Mouse (Mus musculus): Measurements from ENCODE around the gene Il13ra2. TPM values are rescaled to one million over a fixed set of nuclear protein-coding genes. Genes with fewer than 3 reads are reported as not detected.

The Il13ra2 gene
- not detected in 2 replicates for polyA plus RNA-seq (2012; rRNA removed)

GRCm38 (mm10) chrX:147429129-147429528 is at the start of gene Il13ra2:
Gene Il13ra2, minus strand, starts transcription at chrX:147429192.

GRCm38 (mm10) chrX:147453610-147454009 is 24.6 kb upstream of the Il13ra2 start, which contains the start of gene Vmn1r239-ps:
Gene Vmn1r239-ps, minus strand, starts transcription at chrX:147453710.

Other genes with a start within 250 kb of the Il13ra2 start
- not detected in 2 replicates for gene Vmn1r239-ps, start 24.5 kb upstream of the Il13ra2 start, polyA plus RNA-seq (2012; rRNA removed)
- gene Lrch2, start 124.9 kb upstream of the Il13ra2 start, polyA plus RNA-seq (2012; rRNA removed), result 0.10 and 0.12 TPM in 2 replicates